7 mouse cellular contexts compared by ENCODE assay signal in genomic region chr12:117803989-117804388, GRCm38 (mm10). TPM values are rescaled to one million over a fixed set of nuclear protein-coding genes. Genes with fewer than 3 reads are reported as not detected.
DNase-seq lines count a peak whose midpoint lies in the region; ATAC-seq lines count a peak whose summit lies in the region.
"Not testable (repeated sequence)": the region's sequence is repeated elsewhere in the genome, so short reads cannot be mapped to it uniquely, and the experiment has no call there.

TSS of gene Cdca7l (plus strand) at chr12:117804289.

- H3K4me1 ChIP-seq in forebrain, embryonic 10.5 days: peaks cover 41% of the 10 kb centered on the region
- not testable (repeated sequence) for H3K4me1 ChIP-seq in heart, embryonic 13.5 days; intestine, embryonic 15.5 days (replicated peaks); lung, embryonic 15.5 days
- H3K4me1 ChIP-seq in limb, embryonic 13.5 days: peaks cover 27% of the 10 kb centered on the region
- H3K4me1 ChIP-seq in neural tube, embryonic 11.5 days (ENCODE audit: control insufficient read depth, insufficient read depth, low read length): peaks cover 17% of the 10 kb centered on the region; the same call in 1 of the 2 replicates

- H3K4me2 ChIP-seq in heart, embryonic 13.5 days; intestine, embryonic 15.5 days (replicated peaks); limb, embryonic 13.5 days (replicated peaks); lung, embryonic 15.5 days; neural tube, embryonic 11.5 days (ENCODE audit: low read depth): not testable (repeated sequence)

- not testable (repeated sequence) for H3K4me3 ChIP-seq in forebrain, embryonic 10.5 days; heart, embryonic 13.5 days; intestine, embryonic 15.5 days (replicated peaks); limb, embryonic 13.5 days; lung, embryonic 15.5 days; neural tube, embryonic 11.5 days (ENCODE audit: low read depth, low read length)

- not testable (repeated sequence) for H3K9me3 ChIP-seq in forebrain, embryonic 10.5 days; heart, embryonic 13.5 days; intestine, embryonic 15.5 days; limb, embryonic 13.5 days; lung, embryonic 15.5 days; neural tube, embryonic 11.5 days (ENCODE audit: control insufficient read depth, low read length)

- H3K27me3 ChIP-seq in forebrain, embryonic 10.5 days (ENCODE audit: poor library complexity, severe bottlenecking): peaks cover 30% of the 10 kb centered on the region
- peaks cover 19% of the 10 kb centered on the region for H3K27me3 ChIP-seq in heart, embryonic 13.5 days (replicated peaks)
- not testable (repeated sequence) for H3K27me3 ChIP-seq in intestine, embryonic 15.5 days (replicated peaks)
- H3K27me3 ChIP-seq in limb, embryonic 13.5 days: peaks cover 23% of the 10 kb centered on the region
- peaks cover 13% of the 10 kb centered on the region for H3K27me3 ChIP-seq in lung, embryonic 15.5 days
- peaks cover 18% of the 10 kb centered on the region for H3K27me3 ChIP-seq in neural tube, embryonic 11.5 days (ENCODE audit: control insufficient read depth, insufficient read depth, low read length)

- not testable (repeated sequence) for H3K36me3 ChIP-seq in forebrain, embryonic 10.5 days (replicated peaks); heart, embryonic 13.5 days; intestine, embryonic 15.5 days; limb, embryonic 13.5 days; lung, embryonic 15.5 days; neural tube, embryonic 11.5 days (ENCODE audit: control insufficient read depth, insufficient read depth, low read length)

- ATAC-seq in heart, embryonic 13.5 days (ENCODE audit: extremely low read depth, insufficient number of reproducible peaks, low FRiP score, low TSS enrichment); intestine, embryonic 15.5 days; limb, embryonic 13.5 days (ENCODE audit: low FRiP score, low read depth); lung, embryonic 15.5 days (ENCODE audit: borderline replicate concordance, extremely low read depth, low FRiP score, low TSS enrichment); neural tube, embryonic 11.5 days (ENCODE audit: insufficient read depth, low FRiP score, low TSS enrichment): not testable (repeated sequence)

- not testable (repeated sequence) for H3K9ac ChIP-seq in heart, embryonic 13.5 days; intestine, embryonic 15.5 days; limb, embryonic 13.5 days; lung, embryonic 15.5 days; neural tube, embryonic 11.5 days (ENCODE audit: low read length)

- 100% methylated on average over 1 of the region's 6 CpGs for WGBS in forebrain, embryonic 10.5 days
- 91% methylated on average over 1 of the region's 6 CpGs for WGBS in heart, embryonic 13.5 days
- 91% methylated on average over 1 of the region's 6 CpGs for WGBS in intestine, embryonic 15.5 days
- 64% methylated on average over 1 of the region's 6 CpGs for WGBS in limb, embryonic 13.5 days
- 70% methylated on average over 1 of the region's 6 CpGs for WGBS in lung, embryonic 15.5 days
- 100% methylated on average over 1 of the region's 6 CpGs for WGBS in neural tube, embryonic 11.5 days

- H3K27ac ChIP-seq in forebrain, embryonic 10.5 days: 0 out of 2 replicates have a peak within 1 kb of the TSS, but pooled peaks have one; percentile 40
- H3K27ac ChIP-seq in heart, embryonic 13.5 days (replicated peaks); intestine, embryonic 15.5 days; limb, embryonic 13.5 days; lung, embryonic 15.5 days; neural tube, embryonic 11.5 days (ENCODE audit: low read depth, low read length): not testable (repeated sequence)

- not testable (repeated sequence) for DNase-seq in adrenal gland, postnatal 4 days (ENCODE audit: low spot score in 2 of 2); forebrain, embryonic 10.5 days (ENCODE audit: extremely low spot score, low spot score); neural tube, embryonic 11.5 days (ENCODE audit: low spot score)

RNA-seq across cellular contexts. Expression of gene Cdca7l, which starts in this region (rescaled TPM):
- total RNA-seq in adrenal gland, postnatal 4 days (2021): 10 to 100 TPM; 20.2 to 21.8 TPM
- 73.9 and 74.2 TPM in 2 replicates for polyA plus RNA-seq in forebrain, embryonic 10.5 days (2016; fragmentation: Nextera tagmentation; extraction: Ambion mirVana)
- 15.4 and 16.3 TPM in 2 replicates for polyA plus RNA-seq in heart, embryonic 13.5 days (2015; fragmentation: Nextera tagmentation; extraction: Ambion mirVana)
- 41.2 and 42.4 TPM in 2 replicates for polyA plus RNA-seq in intestine, embryonic 15.5 days (2015; fragmentation: Nextera tagmentation; extraction: Ambion mirVana)
- polyA plus RNA-seq in limb, embryonic 13.5 days (2015; fragmentation: Nextera tagmentation; extraction: Ambion mirVana): 32.4 and 32.7 TPM in 2 replicates
- 59.9 and 65.0 TPM in 2 replicates for polyA plus RNA-seq in lung, embryonic 15.5 days (2015; fragmentation: Nextera tagmentation; extraction: Ambion mirVana)
- polyA plus RNA-seq in neural tube, embryonic 11.5 days (2014; fragmentation: Nextera tagmentation; extraction: Ambion mirVana): 21.4 and 22.4 TPM in 2 replicates
